Mouse (Mus musculus) G1E (cell line): Measurements from ENCODE around the gene Hbb-y.

Experiments
- CTCF ChIP-seq: IDR thresholded peaks from 2 replicates; pipeline ENCODE4 v1.5.1; 2012; ENCODE audit warnings: low read depth, low read length, inconsistent platforms, mixed read lengths
- POLR2AphosphoS5 ChIP-seq: IDR thresholded peaks from 2 replicates; pipeline ENCODE4 v1.6.1; 2012; ENCODE audit warnings: low read depth, low read length, inconsistent platforms; ENCODE audit not compliant: insufficient replicate concordance

- TF ChIP-seq POLR2AphosphoS5: no peak
- no peak for TF ChIP-seq CTCF
Observed at GRCm38 (mm10) chr7:103813766-103814165, 39.2 kb downstream of the Hbb-y start, which contains the start of gene Hbb-bt.
